Mouse (Mus musculus) forebrain, embryonic 11.5 days (tissue): ENCODE measurements at regions not wholly inside any gene's neighbourhood (a gene's known extent, or its start where the extent isn't known, plus 50 kb on each side); places are given as distances from the start of the nearest gene placed in this dataset.

Experiments used
- ATAC-seq: fragments of 200-750 bp; cut with Nextera tagmentation; replicated peaks from 2 replicates; pipeline ENCODE4 v1.8.0; 2017; ENCODE audit warnings: moderate TSS enrichment; ENCODE audit not compliant: low FRiP score
- DNase-seq: peaks from one replicate; pipeline ENCODE4 v3.0.0-alpha.2; 2017; ENCODE audit warnings: low spot score
- H3K27ac ChIP-seq: fragments of 300-500 bp; sonication (generic); 2 replicates; pipeline ENCODE4 v1.5.1; 2014; ENCODE audit warnings: low read depth, low read length
- H3K27me3 ChIP-seq: fragments of 300-500 bp; sonication (generic); 2 replicates; pipeline ENCODE4 v1.6.1; 2014; ENCODE audit warnings: mild to moderate bottlenecking, low read length, mixed read lengths; ENCODE audit not compliant: control insufficient read depth, insufficient read depth
- H3K36me3 ChIP-seq: fragments of 300-500 bp; sonication (generic); 2 replicates; pipeline ENCODE4 v1.6.1; 2014; ENCODE audit warnings: mild to moderate bottlenecking, low read length, moderate library complexity, mixed read lengths; ENCODE audit not compliant: control insufficient read depth, insufficient read depth
- H3K4me1 ChIP-seq: fragments of 300-500 bp; sonication (generic); replicated peaks from 2 replicates; pipeline ENCODE4 v1.6.1; 2014; ENCODE audit warnings: low read length, mixed read lengths; ENCODE audit not compliant: control insufficient read depth, insufficient read depth
- H3K4me2 ChIP-seq: fragments of 300-500 bp; sonication (generic); 2 replicates; pipeline ENCODE4 v1.6.1; 2014; ENCODE audit warnings: low read depth, mild to moderate bottlenecking, low read length, moderate library complexity, mixed read lengths; ENCODE audit not compliant: severe bottlenecking
- H3K4me3 ChIP-seq: fragments of 300-500 bp; sonication (generic); 2 replicates; pipeline ENCODE4 v1.5.1; 2014; ENCODE audit warnings: low read depth, low read length
- H3K9ac ChIP-seq: fragments of 300-500 bp; sonication (generic); 2 replicates; pipeline ENCODE4 v1.6.1; 2014; ENCODE audit warnings: low read length
- H3K9me3 ChIP-seq: fragments of 300-500 bp; sonication (generic); 2 replicates; pipeline ENCODE4 v1.6.1; 2016; ENCODE audit warnings: low read length, mixed read lengths; ENCODE audit not compliant: control insufficient read depth
- WGBS: fragments of 180-500 bp; shearing (Covaris S2); extraction: QIAGEN DNeasy Blood & Tissue Kit; methylation state at CpG from one replicate; pipeline ENCODE4 v1.1.7; 2014; 5-methylcytosine and 5-hydroxymethylcytosine counted together

DNA sequence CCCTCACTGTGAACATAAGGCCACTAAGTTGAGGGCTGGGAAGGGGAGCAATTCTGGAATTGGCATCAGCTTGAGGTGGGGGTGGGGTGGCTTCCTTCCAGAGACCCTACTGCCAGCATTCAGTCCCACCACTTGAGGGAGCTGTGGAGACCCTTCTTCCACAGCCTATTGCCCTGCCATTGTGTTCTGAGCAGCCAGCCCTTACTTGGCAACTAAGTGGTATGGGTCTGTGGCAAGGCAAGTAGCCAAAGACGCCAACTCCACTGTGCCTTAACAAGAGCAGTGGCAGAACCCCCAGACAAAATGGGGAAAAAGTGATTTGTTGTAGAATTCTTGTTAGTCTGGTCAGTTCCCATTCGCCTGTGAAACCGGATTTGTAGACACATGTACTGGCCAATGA lies 365.4 kb upstream of the Gm26657 start:
- H3K27ac ChIP-seq, result no peak overlapping the region
- H3K9ac ChIP-seq, result no peak overlapping the region
- no peaks in the 10 kb centered on the region for H3K4me1 ChIP-seq
- WGBS, result 88% methylated on average over 3 of the region's 3 CpGs
- H3K4me3 ChIP-seq, result no peak overlapping the region
- no peaks in the 10 kb centered on the region for H3K9me3 ChIP-seq
- H3K4me2 ChIP-seq, result no peak overlapping the region
- no peaks in the 10 kb centered on the region for H3K36me3 ChIP-seq
- no peak for ATAC-seq
- H3K27me3 ChIP-seq, result no peaks in the 10 kb centered on the region
- no peak for DNase-seq

DNA sequence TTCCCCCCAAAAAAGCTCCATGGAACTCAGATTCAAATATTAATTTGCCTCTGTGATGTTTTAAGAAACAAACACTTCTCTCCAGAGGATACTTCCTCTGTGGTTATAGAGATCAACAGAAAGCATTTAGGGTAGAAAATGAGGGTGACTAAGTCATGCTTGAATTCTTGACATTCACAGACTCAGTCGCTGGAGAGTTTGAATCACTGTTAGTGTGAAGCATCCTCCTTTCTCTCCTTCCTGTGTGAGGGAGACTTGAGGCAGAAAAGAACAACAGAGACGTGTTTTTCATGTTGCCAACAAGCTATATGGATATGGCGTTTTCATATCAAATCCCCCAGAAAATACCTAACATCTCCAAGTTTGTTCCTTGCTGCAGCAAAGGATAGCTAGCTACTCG lies 366.1 kb upstream of the Gm26657 start:
- no peaks in the 10 kb centered on the region for H3K9me3 ChIP-seq
- 82% methylated on average over 4 of the region's 4 CpGs for WGBS
- ATAC-seq (no peak), DNase-seq (no peak)
- no peak overlapping the region for H3K27ac ChIP-seq
- no peak overlapping the region for H3K4me3 ChIP-seq
- no peak overlapping the region for H3K9ac ChIP-seq
- no peaks in the 10 kb centered on the region for H3K4me1 ChIP-seq
- H3K36me3 ChIP-seq, result no peaks in the 10 kb centered on the region
- H3K4me2 ChIP-seq, result no peak overlapping the region
- no peaks in the 10 kb centered on the region for H3K27me3 ChIP-seq

DNA sequence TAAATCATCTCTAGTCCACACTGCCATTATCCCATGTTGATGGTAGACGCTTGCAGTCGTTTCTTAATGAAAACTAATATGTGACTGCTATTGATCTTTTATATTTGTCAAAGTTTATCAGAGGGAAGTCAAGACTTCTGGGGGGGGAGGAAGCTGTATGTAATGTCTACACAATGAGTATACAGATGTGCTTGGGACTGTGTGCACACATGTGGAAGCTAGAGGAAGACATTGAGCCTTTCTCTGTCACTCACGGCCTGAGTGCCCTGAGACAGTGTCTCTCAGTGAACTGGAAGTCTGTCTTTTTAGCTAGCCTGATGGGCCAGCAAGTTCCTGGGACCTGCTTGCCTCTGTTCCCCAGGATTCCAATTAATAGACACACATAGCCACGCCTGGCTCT lies 366.7 kb upstream of the Gm26657 start:
- WGBS, result 82% methylated on average over 4 of the region's 4 CpGs
- H3K9me3 ChIP-seq, result no peaks in the 10 kb centered on the region
- H3K9ac ChIP-seq, result no peak overlapping the region
- no peaks in the 10 kb centered on the region for H3K27me3 ChIP-seq
- ATAC-seq (no peak), DNase-seq (no peak)
- no peak overlapping the region for H3K4me2 ChIP-seq
- no peaks in the 10 kb centered on the region for H3K4me1 ChIP-seq
- H3K36me3 ChIP-seq, result no peaks in the 10 kb centered on the region
- H3K27ac ChIP-seq, result no peak overlapping the region
- H3K4me3 ChIP-seq, result no peak overlapping the region

DNA sequence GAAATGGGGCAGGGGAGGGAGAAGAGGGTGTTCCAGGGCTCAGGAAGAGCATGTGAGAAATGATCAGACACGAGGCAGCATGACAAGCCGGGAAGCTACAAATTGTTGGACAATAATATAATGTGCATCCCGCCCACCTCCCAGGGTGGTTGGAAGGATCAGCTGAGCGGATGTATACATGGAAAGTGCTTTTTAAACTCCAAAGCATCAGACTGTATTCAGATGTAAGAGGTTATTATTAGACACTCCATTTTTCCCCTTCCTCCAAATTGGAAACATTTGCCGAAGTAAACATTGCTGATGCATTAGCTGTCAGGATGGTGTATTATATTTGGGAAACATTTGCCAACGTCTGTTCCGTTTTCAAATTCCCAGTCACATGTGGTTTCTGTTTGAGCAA lies 367.2 kb upstream of the Gm26657 start:
- Histone ChIP-seq H3K36me3 (no peaks in the 10 kb centered on the region), H3K4me3 (no peak overlapping the region), H3K9me3 (no peaks in the 10 kb centered on the region), H3K27me3 (no peaks in the 10 kb centered on the region), H3K27ac (no peak overlapping the region), H3K4me2 (no peak overlapping the region), H3K4me1 (no peaks in the 10 kb centered on the region), H3K9ac (no peak overlapping the region)
- DNase-seq (no peak), ATAC-seq (no peak)
- 85% methylated on average over 7 of the region's 7 CpGs for WGBS

DNA sequence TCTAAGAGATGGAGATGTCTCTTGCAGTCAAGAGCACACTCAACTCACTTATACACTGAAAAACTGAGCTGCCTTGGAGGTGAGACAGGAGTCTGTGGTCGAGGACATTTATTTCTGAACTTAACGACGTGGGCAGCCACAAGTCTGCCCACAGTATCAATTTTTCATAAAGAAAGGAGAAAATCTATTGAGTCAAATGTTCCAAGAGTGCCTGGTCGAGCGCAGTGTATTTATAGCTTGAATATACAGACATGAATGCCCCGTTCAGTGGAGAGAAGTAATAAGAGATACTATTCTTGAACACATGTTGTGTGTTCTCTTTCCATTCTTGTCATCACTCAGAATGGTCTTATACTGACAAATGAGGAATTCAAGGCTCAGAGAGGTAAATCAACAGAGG lies 375.3 kb upstream of the Gm26657 start:
- no peak for DNase-seq
- no peaks in the 10 kb centered on the region for H3K4me1 ChIP-seq
- no peak overlapping the region for H3K4me2 ChIP-seq
- H3K9ac ChIP-seq, result no peak overlapping the region
- no peaks in the 10 kb centered on the region for H3K9me3 ChIP-seq
- no peaks in the 10 kb centered on the region for H3K27me3 ChIP-seq
- no peak overlapping the region for H3K27ac ChIP-seq
- no peaks in the 10 kb centered on the region for H3K36me3 ChIP-seq
- 85% methylated on average over 6 of the region's 6 CpGs for WGBS
- no peak for ATAC-seq
- H3K4me3 ChIP-seq, result no peak overlapping the region

DNA sequence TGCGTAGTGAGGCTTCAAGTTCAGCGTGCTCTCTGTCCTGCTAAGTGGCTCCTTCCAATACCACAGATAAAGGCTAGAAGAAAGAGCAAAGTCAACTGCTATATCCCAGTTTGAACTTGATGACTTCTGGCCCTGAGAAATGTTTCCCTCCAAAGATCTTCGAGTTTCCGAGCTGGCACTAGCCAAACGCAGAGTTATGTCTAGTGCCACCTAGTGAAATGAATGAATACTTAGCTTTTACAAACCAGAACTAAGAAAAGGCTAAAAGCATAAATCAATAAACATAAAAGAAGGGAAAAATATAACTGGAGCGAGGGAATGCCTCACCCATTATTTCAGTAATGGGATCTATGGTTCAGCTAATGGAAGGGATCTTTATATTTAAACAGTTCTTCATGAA lies 377.7 kb upstream of the Gm26657 start:
- Histone ChIP-seq H3K4me3 (no peak overlapping the region), H3K9me3 (no peaks in the 10 kb centered on the region), H3K27ac (no peak overlapping the region), H3K27me3 (no peaks in the 10 kb centered on the region), H3K9ac (no peak overlapping the region), H3K4me1 (no peaks in the 10 kb centered on the region), H3K4me2 (no peak overlapping the region), H3K36me3 (no peaks in the 10 kb centered on the region)
- ATAC-seq, result no peak
- WGBS, result 68% methylated on average over 6 of the region's 6 CpGs
- DNase-seq, result no peak

DNA sequence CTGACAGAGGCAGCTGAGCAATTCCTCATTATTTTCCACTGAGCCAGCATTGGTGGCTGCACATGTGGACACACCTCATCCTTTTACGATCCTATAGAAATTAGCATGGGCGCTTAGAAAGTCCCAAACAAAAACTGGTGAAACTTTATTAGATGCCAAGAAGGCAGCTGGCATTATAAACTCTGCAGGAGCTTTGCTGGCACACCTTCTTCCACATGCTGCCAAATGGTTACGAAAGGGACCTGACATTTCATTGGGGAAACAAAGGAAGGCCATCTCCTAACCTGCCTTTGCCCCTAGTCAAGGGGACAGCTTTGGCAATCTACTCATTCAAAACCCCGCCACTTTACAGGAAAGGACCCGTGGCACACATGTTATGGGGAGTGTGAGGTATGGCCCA lies 390.7 kb upstream of the Gm26657 start:
- no peaks in the 10 kb centered on the region for H3K9me3 ChIP-seq
- H3K36me3 ChIP-seq, result no peaks in the 10 kb centered on the region
- H3K9ac ChIP-seq, result no peak overlapping the region
- H3K4me1 ChIP-seq, result no peaks in the 10 kb centered on the region
- WGBS, result 84% methylated on average over 5 of the region's 5 CpGs
- DNase-seq, result no peak
- no peak overlapping the region for H3K4me2 ChIP-seq
- no peak overlapping the region for H3K4me3 ChIP-seq
- no peaks in the 10 kb centered on the region for H3K27me3 ChIP-seq
- no peak overlapping the region for H3K27ac ChIP-seq
- no peak for ATAC-seq

DNA sequence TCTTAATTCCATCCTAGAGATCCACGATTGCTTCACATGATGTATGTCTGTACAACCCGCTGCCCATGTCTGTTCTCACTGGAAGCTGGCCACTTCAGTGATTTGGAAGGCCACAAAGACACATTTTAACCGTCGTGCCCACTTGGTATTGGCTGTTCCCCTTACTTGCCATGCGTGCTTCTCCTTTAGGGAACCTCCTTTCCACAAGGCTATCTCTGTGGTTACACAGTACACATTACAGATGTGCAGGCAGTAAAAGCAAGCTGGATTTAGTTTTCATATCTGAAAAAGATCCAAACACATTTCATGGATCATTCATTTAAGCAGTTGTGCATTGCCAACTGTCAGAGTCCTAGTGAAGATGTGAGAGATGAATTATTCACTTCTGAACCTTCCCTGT lies 414.7 kb upstream of the Gm26657 start:
- ATAC-seq (no peak), DNase-seq (no peak)
- no peak overlapping the region for H3K9ac ChIP-seq
- H3K4me1 ChIP-seq, result no peaks in the 10 kb centered on the region
- H3K27ac ChIP-seq, result no peak overlapping the region
- H3K4me2 ChIP-seq, result no peak overlapping the region
- 87% methylated on average over 5 of the region's 5 CpGs for WGBS
- no peak overlapping the region for H3K4me3 ChIP-seq
- H3K27me3 ChIP-seq, result no peaks in the 10 kb centered on the region
- H3K9me3 ChIP-seq, result no peaks in the 10 kb centered on the region
- no peaks in the 10 kb centered on the region for H3K36me3 ChIP-seq

DNA sequence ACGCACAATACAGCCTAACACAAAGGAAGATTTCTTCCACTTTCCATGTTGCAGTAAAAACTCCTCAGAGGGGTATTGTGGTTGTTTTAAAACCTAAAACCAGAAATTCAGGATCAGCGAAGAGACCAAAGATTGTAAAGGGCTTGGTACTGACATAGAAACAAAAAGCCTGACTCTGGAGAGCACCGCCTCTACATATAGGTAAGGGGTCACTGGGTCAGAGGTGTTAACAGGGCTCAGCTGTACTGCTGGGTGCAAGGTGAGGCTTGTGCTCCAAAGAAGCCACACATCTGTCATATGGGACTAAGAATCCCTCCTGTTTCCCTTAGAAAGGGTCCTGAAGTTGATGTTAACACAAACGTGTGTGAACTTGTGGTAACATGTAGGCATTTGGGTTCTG lies 420.7 kb upstream of the Gm26657 start:
- H3K4me2 ChIP-seq, result no peak overlapping the region
- no peak overlapping the region for H3K9ac ChIP-seq
- no peak for DNase-seq
- no peak for ATAC-seq
- H3K4me1 ChIP-seq, result no peaks in the 10 kb centered on the region
- H3K36me3 ChIP-seq, result no peaks in the 10 kb centered on the region
- no peak overlapping the region for H3K27ac ChIP-seq
- WGBS, result 78% methylated on average over 4 of the region's 4 CpGs
- no peaks in the 10 kb centered on the region for H3K27me3 ChIP-seq
- H3K9me3 ChIP-seq, result no peaks in the 10 kb centered on the region
- H3K4me3 ChIP-seq, result no peak overlapping the region
